ENCODE assay signal across 9 mouse cellular contexts in genomic region chr14:72783248-72783647, GRCm38 (mm10).
DNase-seq lines count a peak whose midpoint lies in the region; ATAC-seq and TF ChIP-seq lines count a peak whose summit lies in the region.
"Had no signal": no experiment of that assay in that cellular context is flagged by ENCODE, and none has a peak within 500 bp of the region (broad histone marks: within the 10 kb centered on the region; RNA-seq: fewer than 3 reads in every experiment).

No protein-coding gene starts in this region.

- no peaks in the 10 kb centered on the region for H3K36me3 ChIP-seq in kidney, adult 2 months (ENCODE audit: control insufficient read depth, insufficient read depth, low read length)
- no peaks in the 10 kb centered on the region for H3K36me3 ChIP-seq in heart, embryonic 15.5 days
- H3K36me3 ChIP-seq in lung, embryonic 14.5 days (ENCODE audit: insufficient read depth) = no peaks in the 10 kb centered on the region
- no peaks in the 10 kb centered on the region for H3K36me3 ChIP-seq in stomach, embryonic 15.5 days
- no peaks in the 10 kb centered on the region for H3K36me3 ChIP-seq in midbrain, postnatal 0 days (ENCODE audit: insufficient read depth, low read length)
- H3K36me3 ChIP-seq: G1E had no signal

- peak; percentile 4 for DNase-seq in kidney, adult 2 months
- no peak for DNase-seq in kidney, adult 8-10 months
- peak; percentile 1 for DNase-seq in ZHBTc4 (ENCODE audit: low read depth, low spot score)
- peak; percentile 76 for DNase-seq in lung, embryonic 14.5 days
- no peak for DNase-seq in midbrain, postnatal 0 days (ENCODE audit: low spot score)

- no peak for TF ChIP-seq POLR2A in kidney, adult 2 months (IDR thresholded peaks at IDR 0.05; ENCODE audit: low read depth, low read length)

- no peak overlapping the region for H3K4me2 ChIP-seq in heart, embryonic 15.5 days
- H3K4me2 ChIP-seq in lung, embryonic 14.5 days = no peak overlapping the region
- H3K4me2 ChIP-seq in stomach, embryonic 15.5 days = peak overlapping the region; percentile 19; the same call in 1 of the 2 replicates
- H3K4me2 ChIP-seq in midbrain, postnatal 0 days (ENCODE audit: low read depth, low read length, poor library complexity, severe bottlenecking) = no peak overlapping the region

- 50% methylated on average over 9 of the region's 9 CpGs for WGBS in kidney, adult 2 months
- 48% methylated on average over 9 of the region's 9 CpGs for WGBS in heart, embryonic 15.5 days
- 45% methylated on average over 9 of the region's 9 CpGs for whole genome bisulfite sequencing in lung, embryonic 14.5 days
- WGBS in stomach, embryonic 15.5 days = 42% methylated on average over 9 of the region's 9 CpGs
- WGBS in midbrain, postnatal 0 days = 76% methylated on average over 9 of the region's 9 CpGs

- no peak overlapping the region for H3K27ac ChIP-seq in kidney, adult 2 months (ENCODE audit: insufficient read depth, low read depth, low read length)
- H3K27ac ChIP-seq in heart, embryonic 15.5 days = no peak overlapping the region
- no peak overlapping the region for H3K27ac ChIP-seq in lung, embryonic 14.5 days (ENCODE audit: low read depth)
- H3K27ac ChIP-seq in stomach, embryonic 15.5 days = no peak overlapping the region
- no peak overlapping the region for H3K27ac ChIP-seq in midbrain, postnatal 0 days (ENCODE audit: low read depth, low read length)

- no peaks in the 10 kb centered on the region for H3K9me3 ChIP-seq in heart, embryonic 15.5 days (replicated peaks)
- H3K9me3 ChIP-seq in lung, embryonic 14.5 days (ENCODE audit: low read depth, low read length) = no peaks in the 10 kb centered on the region
- H3K9me3 ChIP-seq in stomach, embryonic 15.5 days = no peaks in the 10 kb centered on the region
- no peaks in the 10 kb centered on the region for H3K9me3 ChIP-seq in midbrain, postnatal 0 days (ENCODE audit: low read length)
- H3K9me3 ChIP-seq: G1E had no signal

- no peak overlapping the region for H3K9ac ChIP-seq in heart, embryonic 15.5 days
- H3K9ac ChIP-seq in lung, embryonic 14.5 days = no peak overlapping the region
- no peak overlapping the region for H3K9ac ChIP-seq in stomach, embryonic 15.5 days
- H3K9ac ChIP-seq in midbrain, postnatal 0 days (replicated peaks; ENCODE audit: low read length, poor library complexity, severe bottlenecking) = no peak overlapping the region

- no peaks in the 10 kb centered on the region for H3K27me3 ChIP-seq in kidney, adult 2 months (replicated peaks; ENCODE audit: control insufficient read depth, insufficient read depth, low read length)
- no peaks in the 10 kb centered on the region for H3K27me3 ChIP-seq in heart, embryonic 15.5 days
- no peaks in the 10 kb centered on the region for H3K27me3 ChIP-seq in lung, embryonic 14.5 days (ENCODE audit: insufficient read depth, low read length)
- no peaks in the 10 kb centered on the region for H3K27me3 ChIP-seq in stomach, embryonic 15.5 days (replicated peaks)
- no peaks in the 10 kb centered on the region for H3K27me3 ChIP-seq in midbrain, postnatal 0 days (ENCODE audit: insufficient read depth, low read length)

- H3K4me1 ChIP-seq in kidney, adult 2 months (ENCODE audit: control insufficient read depth, insufficient read depth, low read length) = peaks cover 3% of the 10 kb centered on the region; the same call in 1 of the 2 replicates
- no peaks in the 10 kb centered on the region; the same call in 1 of the 2 replicates for H3K4me1 ChIP-seq in heart, embryonic 15.5 days (replicated peaks)
- no peaks in the 10 kb centered on the region for H3K4me1 ChIP-seq in lung, embryonic 14.5 days (ENCODE audit: insufficient read depth)
- no peaks in the 10 kb centered on the region for H3K4me1 ChIP-seq in stomach, embryonic 15.5 days
- no peaks in the 10 kb centered on the region for H3K4me1 ChIP-seq in midbrain, postnatal 0 days (ENCODE audit: insufficient read depth, low read length)

- ATAC-seq in heart, embryonic 15.5 days (replicated peaks; ENCODE audit: insufficient number of reproducible peaks, insufficient read depth, low FRiP score, low read depth) = peak; percentile 80
- peak; percentile 84; the same call in 1 of the 2 replicates for ATAC-seq in lung, embryonic 14.5 days (ENCODE audit: insufficient read depth)
- peak; percentile 60; the same call in 1 of the 2 replicates for ATAC-seq in stomach, embryonic 15.5 days (ENCODE audit: insufficient read depth, low FRiP score, low read depth)
- ATAC-seq in megakaryocyte-erythroid progenitor cell, adult 5-6 weeks (replicated peaks; ENCODE audit: low FRiP score, low TSS enrichment, poor library complexity, severe bottlenecking) = no peak
- ATAC-seq in midbrain, postnatal 0 days (ENCODE audit: low FRiP score) = no peak

- H3K4me3 ChIP-seq in kidney, adult 2 months (ENCODE audit: insufficient read depth, low read depth, low read length) = no peak overlapping the region
- H3K4me3 ChIP-seq in heart, embryonic 15.5 days = no peak overlapping the region
- H3K4me3 ChIP-seq in lung, embryonic 14.5 days (ENCODE audit: low read depth, low read length) = no peak overlapping the region
- no peak overlapping the region for H3K4me3 ChIP-seq in stomach, embryonic 15.5 days (replicated peaks)
- no peak overlapping the region for H3K4me3 ChIP-seq in midbrain, postnatal 0 days (ENCODE audit: low read depth, low read length)

- no peak for TF ChIP-seq CTCF in kidney, adult 2 months (conservative IDR thresholded peaks at IDR 0.05; ENCODE audit: insufficient read depth, insufficient read length, low read depth, low read length)
- TF ChIP-seq CTCF in lung, embryonic 14.5 days (IDR thresholded peaks at IDR 0.05; ENCODE audit: low read depth) = 0 out of 2 replicates have a peak, but pooled peaks have one; percentile 2
- no peak for TF ChIP-seq CTCF in midbrain, postnatal 0 days (IDR thresholded peaks at IDR 0.05)

Comparison
In these comparisons a context has a peak if more than half of its experiments do, and no peak if none do; other contexts are left out.
1. DNase-seq: peak in kidney, adult 2 months (single experiment), ZHBTc4 (single experiment) and lung, embryonic 14.5 days (single experiment); none in kidney, adult 8-10 months (0 of 2) and midbrain, postnatal 0 days (single experiment).
2. ATAC-seq: peak in heart, embryonic 15.5 days (single experiment), lung, embryonic 14.5 days (single experiment) and stomach, embryonic 15.5 days (single experiment); none in megakaryocyte-erythroid progenitor cell, adult 5-6 weeks (single experiment) and midbrain, postnatal 0 days (single experiment).